Mouse (Mus musculus): ENCODE measurements around the gene Maml2. TPM values are rescaled to one million over a fixed set of nuclear protein-coding genes. Genes with fewer than 3 reads are reported as not detected.

The Maml2 gene
- polyA plus RNA-seq, 1 experiment from 2014 or later: 6.5 TPM

- no peak overlapping the region for H3K4me3 ChIP-seq (ENCODE audit: low read depth, low read length)
- no peak overlapping the region for H3K4me2 ChIP-seq (ENCODE audit: low read length)
- no peaks in the 10 kb centered on the region for H3K27me3 ChIP-seq (replicated peaks; ENCODE audit: control insufficient read depth, insufficient read depth, low read length)
- no peak for ATAC-seq (replicated peaks; ENCODE audit: low FRiP score, low TSS enrichment, low read depth)
- H3K9ac ChIP-seq (ENCODE audit: low read length): no peak overlapping the region
- H3K27ac ChIP-seq (ENCODE audit: low read depth): 0 out of 2 replicates have a peak overlapping the region, but pooled peaks have one; percentile 27
- no peaks in the 10 kb centered on the region for H3K36me3 ChIP-seq (ENCODE audit: control insufficient read depth, insufficient read depth, low read length)
- H3K9me3 ChIP-seq (ENCODE audit: control insufficient read depth, low read length): no peaks in the 10 kb centered on the region
- WGBS: 32% methylated on average over 4 of the region's 4 CpGs
- DNase-seq (ENCODE audit: low spot score): no peak
- peaks cover 11% of the 10 kb centered on the region; the same call in 1 of the 2 replicates for H3K4me1 ChIP-seq (replicated peaks; ENCODE audit: control insufficient read depth, insufficient read depth, low read length)
Measured at GRCm38 (mm10) chr9:13558811-13559372, 261.1 kb downstream of the Maml2 start.

- H3K9me3 ChIP-seq (ENCODE audit: control insufficient read depth, low read length): no peaks in the 10 kb centered on the region
- H3K27me3 ChIP-seq (replicated peaks; ENCODE audit: control insufficient read depth, insufficient read depth, low read length): no peaks in the 10 kb centered on the region
- H3K27ac ChIP-seq (ENCODE audit: low read depth): no peak overlapping the region
- no peak overlapping the region for H3K4me3 ChIP-seq (ENCODE audit: low read depth, low read length)
- 82% methylated on average over 9 of the region's 9 CpGs for WGBS
- no peaks in the 10 kb centered on the region for H3K36me3 ChIP-seq (ENCODE audit: control insufficient read depth, insufficient read depth, low read length)
- DNase-seq (ENCODE audit: low spot score) (no peak), ATAC-seq (replicated peaks; ENCODE audit: low FRiP score, low TSS enrichment, low read depth) (no peak)
- no peak overlapping the region for H3K9ac ChIP-seq (ENCODE audit: low read length)
- H3K4me1 ChIP-seq (replicated peaks; ENCODE audit: control insufficient read depth, insufficient read depth, low read length): peaks cover 14% of the 10 kb centered on the region; the same call in 1 of the 2 replicates
- H3K4me2 ChIP-seq (ENCODE audit: low read length): no peak overlapping the region
Measured at GRCm38 (mm10) chr9:13560651-13561050, 262.9 kb downstream of the Maml2 start.

- no peak overlapping the region for H3K27ac ChIP-seq (ENCODE audit: low read depth)
- 74% methylated on average over 1 of the region's 1 CpGs for WGBS
- no peak for ATAC-seq (replicated peaks; ENCODE audit: low FRiP score, low TSS enrichment, low read depth)
Measured at GRCm38 (mm10) chr9:13561335-13561734, 263.6 kb downstream of the Maml2 start.

GRCm38 (mm10) chr9:13563475-13564414 is 266.0 kb downstream of the Maml2 start:
- Histone ChIP-seq H3K9me3 (ENCODE audit: control insufficient read depth, low read length) (no peaks in the 10 kb centered on the region), H3K4me3 (ENCODE audit: low read depth, low read length) (no peak overlapping the region), H3K36me3 (ENCODE audit: control insufficient read depth, insufficient read depth, low read length) (no peaks in the 10 kb centered on the region), H3K4me2 (ENCODE audit: low read length) (no peak overlapping the region), H3K27me3 (replicated peaks; ENCODE audit: control insufficient read depth, insufficient read depth, low read length) (no peaks in the 10 kb centered on the region), H3K27ac (ENCODE audit: low read depth) (no peak overlapping the region), H3K9ac (ENCODE audit: low read length) (no peak overlapping the region), H3K4me1 (replicated peaks; ENCODE audit: control insufficient read depth, insufficient read depth, low read length) (peaks cover 14% of the 10 kb centered on the region; the same call in 1 of the 2 replicates)
- DNase-seq (ENCODE audit: low spot score) (no peak), ATAC-seq (replicated peaks; ENCODE audit: low FRiP score, low TSS enrichment, low read depth) (no peak)
- WGBS: 56% methylated on average over 10 of the region's 10 CpGs

More at GRCm38 (mm10) chr9:13561335-13561734, 263.6 kb downstream of the Maml2 start:
- H3K4me2 ChIP-seq (ENCODE audit: low read length): no peak overlapping the region
- DNase-seq (ENCODE audit: low spot score): no peak
- H3K4me3 ChIP-seq (ENCODE audit: low read depth, low read length): no peak overlapping the region
- H3K27me3 ChIP-seq (replicated peaks; ENCODE audit: control insufficient read depth, insufficient read depth, low read length): no peaks in the 10 kb centered on the region
- no peaks in the 10 kb centered on the region for H3K36me3 ChIP-seq (ENCODE audit: control insufficient read depth, insufficient read depth, low read length)
- H3K9ac ChIP-seq (ENCODE audit: low read length): no peak overlapping the region
- no peaks in the 10 kb centered on the region for H3K9me3 ChIP-seq (ENCODE audit: control insufficient read depth, low read length)
- H3K4me1 ChIP-seq (replicated peaks; ENCODE audit: control insufficient read depth, insufficient read depth, low read length): peaks cover 14% of the 10 kb centered on the region; the same call in 1 of the 2 replicates

- Histone ChIP-seq H3K27ac (ENCODE audit: low read depth) (no peak overlapping the region), H3K4me2 (ENCODE audit: low read length) (no peak overlapping the region), H3K27me3 (replicated peaks; ENCODE audit: control insufficient read depth, insufficient read depth, low read length) (no peaks in the 10 kb centered on the region), H3K9me3 (ENCODE audit: control insufficient read depth, low read length) (no peaks in the 10 kb centered on the region), H3K4me3 (ENCODE audit: low read depth, low read length) (no peak overlapping the region), H3K9ac (ENCODE audit: low read length) (no peak overlapping the region), H3K36me3 (ENCODE audit: control insufficient read depth, insufficient read depth, low read length) (no peaks in the 10 kb centered on the region), H3K4me1 (replicated peaks; ENCODE audit: control insufficient read depth, insufficient read depth, low read length) (peaks cover 10% of the 10 kb centered on the region; the same call in 1 of the 2 replicates)
- DNase-seq (ENCODE audit: low spot score): no peak
- WGBS: 73% methylated on average over 11 of the region's 11 CpGs
- no peak for ATAC-seq (replicated peaks; ENCODE audit: low FRiP score, low TSS enrichment, low read depth)
Measured at GRCm38 (mm10) chr9:13565343-13566019, 267.7 kb downstream of the Maml2 start.

- Histone ChIP-seq H3K9me3 (ENCODE audit: control insufficient read depth, low read length) (no peaks in the 10 kb centered on the region), H3K27me3 (replicated peaks; ENCODE audit: control insufficient read depth, insufficient read depth, low read length) (no peaks in the 10 kb centered on the region), H3K4me1 (replicated peaks; ENCODE audit: control insufficient read depth, insufficient read depth, low read length) (peaks cover 10% of the 10 kb centered on the region; the same call in 1 of the 2 replicates), H3K4me3 (ENCODE audit: low read depth, low read length) (no peak overlapping the region), H3K27ac (ENCODE audit: low read depth) (no peak overlapping the region), H3K4me2 (ENCODE audit: low read length) (no peak overlapping the region), H3K36me3 (ENCODE audit: control insufficient read depth, insufficient read depth, low read length) (no peaks in the 10 kb centered on the region), H3K9ac (ENCODE audit: low read length) (no peak overlapping the region)
- ATAC-seq (replicated peaks; ENCODE audit: low FRiP score, low TSS enrichment, low read depth): no peak
- no peak for DNase-seq (ENCODE audit: low spot score)
- 85% methylated on average over 5 of the region's 5 CpGs for WGBS
Measured at GRCm38 (mm10) chr9:13566154-13566885, 268.6 kb downstream of the Maml2 start.

- Histone ChIP-seq H3K4me3 (ENCODE audit: low read depth, low read length) (no peak overlapping the region), H3K27ac (ENCODE audit: low read depth) (no peak overlapping the region), H3K4me1 (replicated peaks; ENCODE audit: control insufficient read depth, insufficient read depth, low read length) (peaks cover 3% of the 10 kb centered on the region; the same call in 1 of the 2 replicates), H3K27me3 (replicated peaks; ENCODE audit: control insufficient read depth, insufficient read depth, low read length) (no peaks in the 10 kb centered on the region), H3K9me3 (ENCODE audit: control insufficient read depth, low read length) (0 out of 2 replicates have a peak, but pooled peaks cover 3% of the 10 kb centered on the region), H3K4me2 (ENCODE audit: low read length) (no peak overlapping the region), H3K36me3 (ENCODE audit: control insufficient read depth, insufficient read depth, low read length) (no peaks in the 10 kb centered on the region), H3K9ac (ENCODE audit: low read length) (no peak overlapping the region)
- no peak for DNase-seq (ENCODE audit: low spot score)
- ATAC-seq (replicated peaks; ENCODE audit: low FRiP score, low TSS enrichment, low read depth): no peak
- 95% methylated on average over 4 of the region's 4 CpGs for WGBS
Measured at GRCm38 (mm10) chr9:13569023-13569422, 271.3 kb downstream of the Maml2 start.

- no peaks in the 10 kb centered on the region for H3K36me3 ChIP-seq (ENCODE audit: control insufficient read depth, insufficient read depth, low read length)
- no peak overlapping the region for H3K4me2 ChIP-seq (ENCODE audit: low read length)
- ATAC-seq (replicated peaks; ENCODE audit: low FRiP score, low TSS enrichment, low read depth) (no peak), DNase-seq (ENCODE audit: low spot score) (no peak)
- H3K4me1 ChIP-seq (replicated peaks; ENCODE audit: control insufficient read depth, insufficient read depth, low read length): no peaks in the 10 kb centered on the region
- no peak overlapping the region for H3K4me3 ChIP-seq (ENCODE audit: low read depth, low read length)
- no peak overlapping the region for H3K9ac ChIP-seq (ENCODE audit: low read length)
- no peak overlapping the region for H3K27ac ChIP-seq (ENCODE audit: low read depth)
- WGBS: 94% methylated on average over 3 of the region's 3 CpGs
- no peaks in the 10 kb centered on the region for H3K27me3 ChIP-seq (replicated peaks; ENCODE audit: control insufficient read depth, insufficient read depth, low read length)
- H3K9me3 ChIP-seq (ENCODE audit: control insufficient read depth, low read length): 0 out of 2 replicates have a peak, but pooled peaks cover 3% of the 10 kb centered on the region
Measured at GRCm38 (mm10) chr9:13572847-13573246, 275.1 kb downstream of the Maml2 start.

Data from intestine, embryonic 14.5 days (tissue).